Mouse (Mus musculus) cerebellum, adult 2 months (tissue): ENCODE data around the gene Zfhx3. TPM values are rescaled to one million over a fixed set of nuclear protein-coding genes. Genes with fewer than 3 reads are reported as not detected.

ENCODE experiments used
- DNase-seq, 2 experiments: peaks; one replicate each; pipeline ENCODE4 v3.0.0; 2021
- H3K27ac ChIP-seq: fragments of 200-500 bp; 2 replicates; pipeline ENCODE4 v1.5.1; 2012; ENCODE audit warnings: low read length, control low read depth, inconsistent platforms; ENCODE audit not compliant: insufficient read depth
- H3K27me3 ChIP-seq: fragments of 200-500 bp; 2 replicates; pipeline ENCODE4 v1.6.1; 2012; ENCODE audit warnings: inconsistent platforms, mild to moderate bottlenecking, low read length, moderate library complexity; ENCODE audit not compliant: control insufficient read depth, insufficient read depth
- H3K4me1 ChIP-seq: fragments of 200-500 bp; 2 replicates; pipeline ENCODE4 v1.6.1; 2011; ENCODE audit warnings: low read length; ENCODE audit not compliant: control insufficient read depth, insufficient read depth
- H3K4me3 ChIP-seq: fragments of 200-500 bp; replicated peaks from 2 replicates; pipeline ENCODE3; 2011; ENCODE audit warnings: mild to moderate bottlenecking, low read depth, low read length, control low read depth; ENCODE audit not compliant: insufficient read depth
- CTCF ChIP-seq: fragments of 200-500 bp; IDR thresholded peaks from 2 replicates; pipeline ENCODE4 v1.5.1; 2011; ENCODE audit warnings: low read depth, mild to moderate bottlenecking, control low read depth, low read length, moderate library complexity, borderline replicate concordance; ENCODE audit not compliant: insufficient read depth
- POLR2A ChIP-seq: fragments of 200-500 bp; IDR thresholded peaks from 2 replicates; pipeline ENCODE4 v1.6.1; 2011; ENCODE audit warnings: low read length, control low read depth, borderline replicate concordance; ENCODE audit not compliant: insufficient read depth
- WGBS: fragments of 180-500 bp; shearing (Covaris S2); methylation state at CpG from one replicate; pipeline ENCODE4 v1.1.7; 2018; 5-methylcytosine and 5-hydroxymethylcytosine counted together
- polyA plus RNA-seq: library from polyadenylated mRNA; depleted of rRNA; stranded (reverse); fragments of >200 nt; gene quantifications from 2 replicates; pipeline ENCODE4 v1.2.3, GENCODE M21; 2012

The Zfhx3 gene
- polyA plus RNA-seq, 1 experiment: 3.3 TPM

- TF ChIP-seq CTCF: no peak
- no peak for TF ChIP-seq POLR2A
- Histone ChIP-seq H3K4me1 (no peaks in the 10 kb centered on the region), H3K4me3 (no peak overlapping the region), H3K27me3 (no peaks in the 10 kb centered on the region), H3K27ac (no peak overlapping the region)
- WGBS: 87% methylated on average over 7 of the region's 7 CpGs
- DNase-seq: no peak
Observed at GRCm38 (mm10) chr8:108529421-108529820, 587.0 kb downstream of the Zfhx3 start.

- WGBS: 59% methylated on average over 16 of the region's 16 CpGs
- DNase-seq: no peak
- H3K27ac ChIP-seq: no peak overlapping the region
Observed at GRCm38 (mm10) chr8:108535121-108535876, 592.9 kb downstream of the Zfhx3 start.

GRCm38 (mm10) chr8:108536186-108536585 is 593.7 kb downstream of the Zfhx3 start:
- Histone ChIP-seq H3K27ac (no peak overlapping the region), H3K4me1 (no peaks in the 10 kb centered on the region), H3K27me3 (no peaks in the 10 kb centered on the region), H3K4me3 (no peak overlapping the region)
- TF ChIP-seq CTCF: no peak
- TF ChIP-seq POLR2A: no peak
- no peak for DNase-seq
- 16% methylated on average over 7 of the region's 7 CpGs for WGBS

More at GRCm38 (mm10) chr8:108535121-108535876, 592.9 kb downstream of the Zfhx3 start:
- Histone ChIP-seq H3K4me1 (no peaks in the 10 kb centered on the region), H3K4me3 (no peak overlapping the region), H3K27me3 (no peaks in the 10 kb centered on the region)
- TF ChIP-seq POLR2A: no peak
- TF ChIP-seq CTCF: no peak

- Histone ChIP-seq H3K27ac (no peak overlapping the region), H3K27me3 (no peaks in the 10 kb centered on the region), H3K4me3 (peak overlapping the region; percentile 29), H3K4me1 (no peaks in the 10 kb centered on the region)
- 4% methylated on average over 15 of the region's 15 CpGs for WGBS
- DNase-seq: no peak
- TF ChIP-seq CTCF (no peak), POLR2A (no peak)
Observed at GRCm38 (mm10) chr8:108536911-108537351, 594.5 kb downstream of the Zfhx3 start.

GRCm38 (mm10) chr8:108537686-108538551 is 595.5 kb downstream of the Zfhx3 start:
- no peak for TF ChIP-seq CTCF
- TF ChIP-seq POLR2A: no peak
- DNase-seq: no peak
- no peaks in the 10 kb centered on the region for H3K4me1 ChIP-seq
- no peaks in the 10 kb centered on the region for H3K27me3 ChIP-seq
- 22% methylated on average over 25 of the region's 25 CpGs for WGBS
- peak overlapping the region; percentile 15 for H3K4me3 ChIP-seq
- H3K27ac ChIP-seq: no peak overlapping the region

GRCm38 (mm10) chr8:108538929-108539555 is 596.6 kb downstream of the Zfhx3 start:
- DNase-seq: no peak
- Histone ChIP-seq H3K27me3 (no peaks in the 10 kb centered on the region), H3K4me1 (no peaks in the 10 kb centered on the region), H3K27ac (no peak overlapping the region), H3K4me3 (no peak overlapping the region)
- WGBS: 69% methylated on average over 8 of the region's 8 CpGs
- TF ChIP-seq POLR2A (no peak), CTCF (no peak)

- 24% methylated on average over 8 of the region's 8 CpGs for WGBS
- TF ChIP-seq CTCF (no peak), POLR2A (no peak)
- no peak overlapping the region for H3K27ac ChIP-seq
- no peak overlapping the region for H3K4me3 ChIP-seq
- DNase-seq: no peak
- no peaks in the 10 kb centered on the region for H3K27me3 ChIP-seq
- no peaks in the 10 kb centered on the region for H3K4me1 ChIP-seq
Observed at GRCm38 (mm10) chr8:108552518-108552917, 610.1 kb downstream of the Zfhx3 start.
